Mouse (Mus musculus) small intestine, adult 2 months (tissue): ENCODE data around the gene Lce3a. TPM values are rescaled to one million over a fixed set of nuclear protein-coding genes. Genes with fewer than 3 reads are reported as not detected.

ENCODE experiments used
- H3K27ac ChIP-seq: fragments of 200-500 bp; 2 replicates; pipeline ENCODE4 v1.5.1; 2012; ENCODE audit warnings: low read depth, low read length, control low read depth, inconsistent platforms; ENCODE audit not compliant: insufficient read depth
- H3K27me3 ChIP-seq: fragments of 200-500 bp; 2 replicates; pipeline ENCODE4 v1.6.1; 2012; ENCODE audit warnings: mild to moderate bottlenecking, moderate library complexity, low read length, inconsistent platforms; ENCODE audit not compliant: control insufficient read depth, insufficient read depth
- H3K36me3 ChIP-seq: fragments of 200-500 bp; 2 replicates; pipeline ENCODE4 v1.6.1; 2012; ENCODE audit warnings: mild to moderate bottlenecking, low read length, control low read depth, inconsistent platforms; ENCODE audit not compliant: control insufficient read depth, insufficient read depth
- H3K4me1 ChIP-seq: fragments of 200-500 bp; 2 replicates; pipeline ENCODE4 v1.6.1; 2012; ENCODE audit warnings: low read length, inconsistent platforms, mixed read lengths; ENCODE audit not compliant: control insufficient read depth, insufficient read depth, insufficient read length
- H3K4me3 ChIP-seq: fragments of 200-500 bp; 2 replicates; pipeline ENCODE4 v1.5.1; 2012; ENCODE audit warnings: low read depth, mild to moderate bottlenecking, control low read depth, inconsistent platforms, low read length, moderate library complexity
- CTCF ChIP-seq: fragments of 200-500 bp; IDR thresholded peaks from 2 replicates; pipeline ENCODE4 v1.5.1; 2012; ENCODE audit warnings: low read depth, mild to moderate bottlenecking, control low read depth, inconsistent platforms, low read length, moderate library complexity, mixed read lengths; ENCODE audit not compliant: insufficient replicate concordance, insufficient read length; ENCODE audit errors: extremely low read depth
- POLR2A ChIP-seq: fragments of 200-500 bp; IDR thresholded peaks from 2 replicates; pipeline ENCODE4 v1.6.1; 2012; ENCODE audit warnings: low read depth, mild to moderate bottlenecking, control low read depth, inconsistent platforms, low read length, moderate library complexity
- WGBS: fragments of 180-500 bp; shearing (Covaris S2); methylation state at CpG from one replicate; pipeline ENCODE4 v1.1.7; 2018; 5-methylcytosine and 5-hydroxymethylcytosine counted together
- polyA plus RNA-seq: library from polyadenylated mRNA; depleted of rRNA; stranded (reverse); fragments of >200 nt; gene quantifications from 2 replicates; pipeline ENCODE4 v1.2.3, GENCODE M21; 2012; rRNA removed

Lce3a gene
- polyA plus RNA-seq, result not detected in 2 replicates

GRCm38 (mm10) chr3:92926130-92926529 is at the start of gene Lce3a:
TSS of gene Lce3a (minus strand) at chr3:92926230.
- H3K36me3 ChIP-seq, result no peaks in the 10 kb centered on the region
- H3K27me3 ChIP-seq, result no peaks in the 10 kb centered on the region
- TF ChIP-seq CTCF (no peak), POLR2A (no peak)
- H3K4me3 ChIP-seq, result no peak within 1 kb of the TSS
- H3K4me1 ChIP-seq, result no peaks in the 10 kb centered on the region
- 55% methylated on average over 2 of the region's 2 CpGs for WGBS
- H3K27ac ChIP-seq, result no peak within 1 kb of the TSS

- WGBS, result 89% methylated on average over 2 of the region's 2 CpGs
- TF ChIP-seq POLR2A (no peak), CTCF (no peak)
These were observed 40.7 kb upstream of the Lce3a start, which contains the start of gene Lce3e for GRCm38 (mm10) chr3:92966761-92967160. TSS of gene Lce3e (plus strand) at chr3:92967061.

GRCm38 (mm10) chr3:92957090-92957489 is 31.1 kb upstream of the Lce3a start, which contains the start of gene Lce3d:
TSS of gene Lce3d (plus strand) at chr3:92957390.
- 100% methylated on average over 1 of the region's 1 CpGs for WGBS
- Histone ChIP-seq H3K4me3 (no peak within 1 kb of the TSS), H3K27ac (no peak within 1 kb of the TSS), H3K4me1 (no peaks in the 10 kb centered on the region), H3K36me3 (no peaks in the 10 kb centered on the region), H3K27me3 (no peaks in the 10 kb centered on the region)
- no peak for TF ChIP-seq POLR2A
- TF ChIP-seq CTCF, result no peak

More at GRCm38 (mm10) chr3:92966761-92967160, 40.7 kb upstream of the Lce3a start, which contains the start of gene Lce3e:
- Histone ChIP-seq H3K27ac (no peak within 1 kb of the TSS), H3K36me3 (no peaks in the 10 kb centered on the region), H3K4me1 (no peaks in the 10 kb centered on the region), H3K4me3 (no peak within 1 kb of the TSS), H3K27me3 (no peaks in the 10 kb centered on the region)

- Histone ChIP-seq H3K4me1 (no peaks in the 10 kb centered on the region), H3K4me3 (no peak within 1 kb of the TSS), H3K27me3 (no peaks in the 10 kb centered on the region), H3K27ac (no peak within 1 kb of the TSS), H3K36me3 (no peaks in the 10 kb centered on the region)
- TF ChIP-seq CTCF (no peak), POLR2A (no peak)
- WGBS, result 40% methylated on average over 1 of the region's 1 CpGs
These were observed 18.2 kb upstream of the Lce3a start, which contains the start of gene Lce3c for GRCm38 (mm10) chr3:92944186-92944585. TSS of gene Lce3c (plus strand) at chr3:92944486.

GRCm38 (mm10) chr3:92932679-92933078 is 6.6 kb upstream of the Lce3a start, which contains the start of gene Lce3b:
TSS of gene Lce3b (plus strand) at chr3:92932979.
- H3K4me1 ChIP-seq, result no peaks in the 10 kb centered on the region
- 52% methylated on average over 2 of the region's 2 CpGs for WGBS
- no peaks in the 10 kb centered on the region for H3K36me3 ChIP-seq
- no peaks in the 10 kb centered on the region for H3K27me3 ChIP-seq
- H3K27ac ChIP-seq, result no peak within 1 kb of the TSS
- H3K4me3 ChIP-seq, result no peak within 1 kb of the TSS
- TF ChIP-seq CTCF (no peak), POLR2A (no peak)

GRCm38 (mm10) chr3:92920364-92920763 is 5.7 kb downstream of the Lce3a start:
- Histone ChIP-seq H3K36me3 (no peaks in the 10 kb centered on the region), H3K4me3 (no peak overlapping the region), H3K4me1 (no peaks in the 10 kb centered on the region), H3K27me3 (no peaks in the 10 kb centered on the region), H3K27ac (no peak overlapping the region)
- TF ChIP-seq POLR2A (no peak), CTCF (no peak)
- WGBS, result 64% methylated on average over 4 of the region's 4 CpGs

- H3K4me3 ChIP-seq, result no peak overlapping the region
- H3K36me3 ChIP-seq, result no peaks in the 10 kb centered on the region
- TF ChIP-seq POLR2A, result no peak
- TF ChIP-seq CTCF, result peak; percentile 47; the same call in 1 of the 2 replicates
- no peaks in the 10 kb centered on the region for H3K4me1 ChIP-seq
- H3K27me3 ChIP-seq, result no peaks in the 10 kb centered on the region
- no peak overlapping the region for H3K27ac ChIP-seq
- WGBS, result 27% methylated on average over 4 of the region's 4 CpGs
These were observed 18.5 kb downstream of the Lce3a start for GRCm38 (mm10) chr3:92907571-92907970.

GRCm38 (mm10) chr3:92905182-92905581 is 20.8 kb downstream of the Lce3a start:
- 44% methylated on average over 3 of the region's 3 CpGs for WGBS
- Histone ChIP-seq H3K4me1 (no peaks in the 10 kb centered on the region), H3K27me3 (no peaks in the 10 kb centered on the region), H3K36me3 (no peaks in the 10 kb centered on the region), H3K4me3 (no peak overlapping the region), H3K27ac (no peak overlapping the region)
- TF ChIP-seq CTCF (no peak), POLR2A (no peak)
